Mouse (Mus musculus) cerebellum, postnatal 14 days (tissue): ENCODE measurements around the gene Lrrk2.
"Not testable (repeated sequence)": the region's sequence is repeated elsewhere in the genome, so short reads cannot be mapped to it uniquely, and the experiment has no call there.

Experiments used
- DNase-seq, 2 experiments: peaks; one replicate each; pipeline ENCODE4 v3.0.0; 2021; ENCODE audit warnings: mixed read lengths in 2 of 2

Gene Lrrk2

GRCm38 (mm10) chr15:91864130-91864529, 191.2 kb downstream of the Lrrk2 start:
- DNase-seq: not testable (repeated sequence)
